Mouse (Mus musculus) midbrain, embryonic 15.5 days (tissue): ENCODE measurements around the gene Apaf1. TPM values are rescaled to one million over a fixed set of nuclear protein-coding genes. Genes with fewer than 3 reads are reported as not detected.

Experiments used
- ATAC-seq: fragments of 200-750 bp; cut with Nextera tagmentation; replicated peaks from 2 replicates; pipeline ENCODE4 v1.8.0; 2017; ENCODE audit warnings: moderate TSS enrichment
- H3K27ac ChIP-seq: fragments of 300-500 bp; sonication (generic); 2 replicates; pipeline ENCODE4 v1.5.1; 2015; ENCODE audit warnings: mild to moderate bottlenecking, inconsistent platforms
- H3K27me3 ChIP-seq: fragments of 300-500 bp; sonication (generic); replicated peaks from 2 replicates; pipeline ENCODE4 v1.6.1; 2015; ENCODE audit warnings: inconsistent platforms
- H3K36me3 ChIP-seq: fragments of 300-500 bp; sonication (generic); replicated peaks from 2 replicates; pipeline ENCODE4 v1.6.1; 2015; ENCODE audit warnings: inconsistent platforms
- H3K4me1 ChIP-seq: fragments of 300-500 bp; sonication (generic); 2 replicates; pipeline ENCODE4 v1.6.1; 2015; ENCODE audit warnings: inconsistent platforms
- H3K4me2 ChIP-seq: fragments of 300-500 bp; sonication (generic); 2 replicates; pipeline ENCODE4 v1.6.1; 2015; ENCODE audit warnings: inconsistent platforms, mild to moderate bottlenecking, moderate library complexity
- H3K4me3 ChIP-seq: fragments of 300-500 bp; sonication (generic); 2 replicates; pipeline ENCODE4 v1.5.1; 2015; ENCODE audit warnings: mild to moderate bottlenecking, inconsistent platforms
- H3K9ac ChIP-seq: fragments of 300-500 bp; sonication (generic); 2 replicates; pipeline ENCODE4 v1.6.1; 2015; ENCODE audit warnings: mild to moderate bottlenecking, inconsistent platforms
- H3K9me3 ChIP-seq: fragments of 300-500 bp; sonication (generic); 2 replicates; pipeline ENCODE4 v1.6.1; 2016; ENCODE audit warnings: inconsistent platforms
- WGBS: fragments of 180-500 bp; shearing (Covaris S2); methylation state at CpG from one replicate; pipeline ENCODE4 v1.1.7; 2015; ENCODE audit warnings: mixed read lengths; 5-methylcytosine and 5-hydroxymethylcytosine counted together
- polyA plus RNA-seq: library from polyadenylated mRNA; unstranded; fragments of >200 nt; fragmentation: Nextera tagmentation; extraction: Ambion mirVana; gene quantifications from 2 replicates; pipeline ENCODE4 v1.2.1, GENCODE M21; 2015

Gene Apaf1
- polyA plus RNA-seq, 1 experiment from 2014 or later = 24.7 TPM

- Histone ChIP-seq H3K4me3 (no peak overlapping the region), H3K9me3 (no peaks in the 10 kb centered on the region), H3K4me1 (peaks cover 12% of the 10 kb centered on the region), H3K27ac (no peak overlapping the region), H3K4me2 (no peak overlapping the region), H3K27me3 (peaks cover 18% of the 10 kb centered on the region), H3K36me3 (no peaks in the 10 kb centered on the region), H3K9ac (no peak overlapping the region)
- 59% methylated on average over 14 of the region's 14 CpGs for WGBS
- ATAC-seq = no peak
Measured at GRCm38 (mm10) chr10:90965671-90966315, 116.8 kb downstream of the Apaf1 start.

- 31% methylated on average over 9 of the region's 9 CpGs for WGBS
- peaks cover 5% of the 10 kb centered on the region for H3K4me1 ChIP-seq
- no peak for ATAC-seq
Measured at GRCm38 (mm10) chr10:90964511-90964910, 118.1 kb downstream of the Apaf1 start.

GRCm38 (mm10) chr10:90960374-90960773 lies 122.2 kb downstream of the Apaf1 start:
- Histone ChIP-seq H3K9ac (no peak overlapping the region), H3K27ac (no peak overlapping the region), H3K4me2 (no peak overlapping the region), H3K4me1 (no peaks in the 10 kb centered on the region), H3K27me3 (no peaks in the 10 kb centered on the region), H3K4me3 (no peak overlapping the region), H3K36me3 (no peaks in the 10 kb centered on the region), H3K9me3 (no peaks in the 10 kb centered on the region)
- ATAC-seq = no peak
- 78% methylated on average over 7 of the region's 7 CpGs for WGBS

More at GRCm38 (mm10) chr10:90964511-90964910, 118.1 kb downstream of the Apaf1 start:
- no peaks in the 10 kb centered on the region for H3K36me3 ChIP-seq
- no peak overlapping the region for H3K9ac ChIP-seq
- no peaks in the 10 kb centered on the region for H3K9me3 ChIP-seq
- H3K27me3 ChIP-seq = peaks cover 12% of the 10 kb centered on the region; the same call in 1 of the 2 replicates
- no peak overlapping the region for H3K27ac ChIP-seq
- H3K4me2 ChIP-seq = no peak overlapping the region
- H3K4me3 ChIP-seq = no peak overlapping the region

- Histone ChIP-seq H3K4me1 (no peaks in the 10 kb centered on the region), H3K9me3 (no peaks in the 10 kb centered on the region), H3K9ac (no peak overlapping the region), H3K27ac (no peak overlapping the region), H3K36me3 (no peaks in the 10 kb centered on the region), H3K27me3 (no peaks in the 10 kb centered on the region), H3K4me3 (no peak overlapping the region), H3K4me2 (no peak overlapping the region)
- 85% methylated on average over 6 of the region's 6 CpGs for WGBS
- ATAC-seq = no peak
Measured at GRCm38 (mm10) chr10:90953821-90954220, 128.7 kb downstream of the Apaf1 start.

GRCm38 (mm10) chr10:90953103-90953709 lies 129.4 kb downstream of the Apaf1 start:
- no peak overlapping the region for H3K4me3 ChIP-seq
- no peaks in the 10 kb centered on the region for H3K27me3 ChIP-seq
- no peak overlapping the region for H3K27ac ChIP-seq
- 88% methylated on average over 15 of the region's 15 CpGs for WGBS
- no peak for ATAC-seq
- no peaks in the 10 kb centered on the region for H3K4me1 ChIP-seq
- H3K36me3 ChIP-seq = no peaks in the 10 kb centered on the region
- no peak overlapping the region for H3K9ac ChIP-seq
- no peak overlapping the region for H3K4me2 ChIP-seq
- no peaks in the 10 kb centered on the region for H3K9me3 ChIP-seq

GRCm38 (mm10) chr10:90947608-90948373 lies 134.8 kb downstream of the Apaf1 start:
- 92% methylated on average over 18 of the region's 18 CpGs for WGBS
- no peak for ATAC-seq

GRCm38 (mm10) chr10:90947043-90947442 lies 135.5 kb downstream of the Apaf1 start:
- H3K9me3 ChIP-seq = no peaks in the 10 kb centered on the region
- no peak for ATAC-seq
- H3K4me3 ChIP-seq = no peak overlapping the region
- no peak overlapping the region for H3K4me2 ChIP-seq
- no peak overlapping the region for H3K9ac ChIP-seq
- WGBS = 80% methylated on average over 6 of the region's 6 CpGs
- H3K27me3 ChIP-seq = no peaks in the 10 kb centered on the region
- H3K36me3 ChIP-seq = peaks cover 3% of the 10 kb centered on the region; the same call in 1 of the 2 replicates
- H3K4me1 ChIP-seq = no peaks in the 10 kb centered on the region
- no peak overlapping the region for H3K27ac ChIP-seq

More at GRCm38 (mm10) chr10:90947608-90948373, 134.8 kb downstream of the Apaf1 start:
- no peaks in the 10 kb centered on the region for H3K4me1 ChIP-seq
- no peak overlapping the region for H3K4me3 ChIP-seq
- H3K4me2 ChIP-seq = no peak overlapping the region
- no peak overlapping the region for H3K27ac ChIP-seq
- no peaks in the 10 kb centered on the region for H3K9me3 ChIP-seq
- no peaks in the 10 kb centered on the region for H3K27me3 ChIP-seq
- 0 out of 2 replicates have a peak, but pooled peaks cover 3% of the 10 kb centered on the region for H3K36me3 ChIP-seq
- no peak overlapping the region for H3K9ac ChIP-seq

- WGBS = 90% methylated on average over 14 of the region's 14 CpGs
- no peak for ATAC-seq
Measured at GRCm38 (mm10) chr10:90942001-90942700, 140.4 kb downstream of the Apaf1 start.

GRCm38 (mm10) chr10:90940521-90941520 lies 141.7 kb downstream of the Apaf1 start:
- peaks cover 3% of the 10 kb centered on the region; the same call in 1 of the 2 replicates for H3K36me3 ChIP-seq
- H3K9me3 ChIP-seq = no peaks in the 10 kb centered on the region
- 86% methylated on average over 15 of the region's 15 CpGs for WGBS
- H3K4me2 ChIP-seq = no peak overlapping the region
- H3K4me1 ChIP-seq = no peaks in the 10 kb centered on the region
- H3K27me3 ChIP-seq = no peaks in the 10 kb centered on the region
- ATAC-seq = no peak
- H3K9ac ChIP-seq = no peak overlapping the region
- H3K4me3 ChIP-seq = no peak overlapping the region
- H3K27ac ChIP-seq = no peak overlapping the region

More at GRCm38 (mm10) chr10:90942001-90942700, 140.4 kb downstream of the Apaf1 start:
- H3K4me1 ChIP-seq = no peaks in the 10 kb centered on the region
- peaks cover 3% of the 10 kb centered on the region; the same call in 1 of the 2 replicates for H3K36me3 ChIP-seq
- no peak overlapping the region for H3K27ac ChIP-seq
- H3K4me2 ChIP-seq = no peak overlapping the region
- H3K27me3 ChIP-seq = no peaks in the 10 kb centered on the region
- no peak overlapping the region for H3K9ac ChIP-seq
- no peaks in the 10 kb centered on the region for H3K9me3 ChIP-seq
- H3K4me3 ChIP-seq = no peak overlapping the region
